Mouse (Mus musculus) liver, postnatal 0 days (tissue): Measurements from ENCODE around the gene Gm3336.

Source experiments
- CTCF ChIP-seq: sonication (generic); IDR thresholded peaks from 2 replicates; pipeline ENCODE4 v1.5.1; 2016; ENCODE audit warnings: antibody characterized with exemption, low read depth
- EP300 ChIP-seq: IDR thresholded peaks from 2 replicates; pipeline ENCODE4 v1.6.1; 2016; ENCODE audit warnings: antibody characterized with exemption, low read depth, mild to moderate bottlenecking

DNA sequence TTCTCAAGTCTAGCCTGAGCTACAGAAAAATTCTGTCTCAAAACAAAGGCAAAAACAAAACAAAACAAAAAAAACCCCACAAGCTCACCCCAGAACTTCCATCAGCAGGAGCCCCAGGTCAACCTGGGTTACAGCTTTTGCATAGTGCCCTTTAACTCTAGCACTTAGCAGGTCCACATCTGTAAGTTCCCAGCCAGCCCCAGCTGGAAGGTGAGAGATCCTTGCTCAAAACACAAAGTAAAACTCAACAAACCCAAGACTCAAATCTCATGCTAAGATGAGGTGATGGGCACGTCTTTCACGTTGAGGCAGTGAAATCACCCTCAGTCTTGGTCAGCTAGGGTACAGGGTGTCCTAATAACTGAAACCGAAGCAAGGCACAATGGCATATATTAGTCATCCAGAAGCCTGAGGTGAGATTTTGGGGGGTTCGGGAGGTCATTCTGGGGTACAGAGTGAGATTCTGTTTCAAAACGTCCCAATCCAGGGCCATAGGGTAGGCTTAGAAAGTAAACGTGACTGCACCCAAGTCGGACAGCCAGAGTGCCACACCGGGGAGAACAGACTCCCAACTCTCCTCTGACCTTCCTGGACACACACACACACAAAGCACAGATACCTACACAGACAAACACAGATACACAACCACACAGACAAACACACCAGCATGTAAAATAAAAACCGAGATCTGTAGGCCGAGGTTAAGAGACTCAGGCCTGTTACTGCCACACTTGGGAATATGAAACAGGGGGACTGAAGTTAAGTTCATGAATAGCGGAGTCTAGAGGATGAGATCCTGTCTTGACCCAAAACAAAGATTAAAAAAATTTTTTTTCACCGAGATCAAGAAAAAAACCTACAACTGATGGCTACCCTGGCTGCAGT lies 20.7 kb upstream of the Gm3336 start:
- TF ChIP-seq CTCF, result no peak
- TF ChIP-seq EP300, result no peak
